Mouse (Mus musculus): ENCODE results near the gene Gm28374.

DNA sequence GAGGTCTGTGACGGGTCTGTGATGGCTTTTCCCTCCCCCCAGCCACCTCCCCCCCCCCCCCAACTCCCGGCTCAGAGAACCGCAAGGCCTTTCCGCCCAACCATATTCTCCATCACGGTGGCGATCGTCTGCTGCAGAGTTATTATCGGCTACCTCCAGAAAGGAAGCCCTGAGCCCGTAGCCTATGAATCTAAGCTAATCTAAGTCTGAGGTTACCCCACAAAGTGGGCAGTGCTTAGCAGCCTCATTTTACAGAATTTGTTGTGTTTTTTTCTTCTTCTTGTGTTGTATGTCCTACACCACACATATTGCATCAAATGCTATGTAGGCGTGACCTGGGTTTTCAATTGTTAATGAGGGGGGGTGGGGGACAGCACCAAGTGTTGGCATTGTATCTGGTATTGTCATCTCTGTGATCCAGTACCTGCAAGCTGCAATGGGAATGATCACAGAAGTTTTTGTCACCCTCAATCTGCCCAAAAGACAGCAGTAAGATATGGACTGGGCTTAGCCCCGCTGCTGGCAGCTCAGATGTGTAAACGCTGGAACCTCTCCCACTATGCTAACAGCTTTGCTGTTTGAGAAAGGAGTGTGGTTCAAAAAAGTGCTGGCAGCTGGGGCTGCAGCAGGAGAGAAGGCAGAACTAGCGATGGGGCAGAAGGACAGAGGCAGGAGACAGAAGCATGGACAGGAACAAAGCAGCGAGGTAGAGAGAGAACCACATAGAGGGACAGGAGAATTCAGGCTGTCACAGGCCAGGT is 51.4 kb downstream of the Gm28374 start:
- TF ChIP-seq RAD21 (IDR thresholded peaks at IDR 0.05; ENCODE audit: low read depth, low read length): no peak
- no peak for TF ChIP-seq POLR2A (IDR thresholded peaks at IDR 0.05; ENCODE audit: low read depth, low read length)

Data from CH12.LX (cell line).